Mouse (Mus musculus) urinary bladder, postnatal 36 days (tissue): Measurements from ENCODE around the gene Ube2dnl1.

Source experiments
- DNase-seq, 2 experiments: peaks; one replicate each; pipeline ENCODE4 v3.0.0; 2022; ENCODE audit warnings: low spot score in 2 of 2, mixed read lengths in 1 of 2

Ube2dnl1 gene

DNA sequence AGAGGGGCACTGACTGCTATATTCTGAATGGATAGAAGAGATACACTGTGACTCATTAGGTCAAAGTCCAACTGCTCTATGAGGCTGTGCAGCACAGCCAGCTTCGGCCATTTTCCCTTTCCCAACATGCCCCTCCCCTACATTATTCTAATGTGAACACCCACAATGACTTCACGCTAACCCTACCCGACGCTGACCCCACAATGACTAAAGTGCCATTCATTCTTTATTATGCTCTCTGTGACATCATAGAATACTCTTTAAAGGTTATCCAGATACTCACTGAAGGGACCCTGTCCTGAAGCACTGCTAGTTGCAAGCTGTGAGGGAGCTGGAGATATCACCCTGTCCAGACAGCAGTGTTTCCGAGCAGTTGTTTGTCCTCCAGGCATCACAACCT, at the start of gene Ube2dnl1:
Gene Ube2dnl1, plus strand, starts transcription at position 301 of the 400 bp plus-strand sequence.
- no peak for DNase-seq

DNA sequence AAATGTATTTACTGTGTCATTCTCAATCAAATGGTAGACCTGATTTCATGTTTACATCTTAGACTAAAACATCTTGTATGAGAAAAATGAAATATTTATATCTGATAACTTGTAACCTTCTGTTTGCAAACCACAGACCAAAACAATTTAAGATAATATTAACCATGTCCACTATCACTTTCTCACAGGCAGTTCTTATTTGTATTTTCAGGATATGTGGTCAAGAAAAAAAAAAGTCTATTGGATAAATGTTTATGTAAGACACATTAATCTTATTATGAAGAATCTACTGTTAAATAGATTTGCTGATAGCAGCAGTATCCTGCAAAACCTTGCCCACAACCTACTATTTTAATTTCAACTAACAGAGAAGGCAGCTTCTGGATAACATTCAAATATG, 9.3 kb upstream of the Ube2dnl1 start:
- DNase-seq: no peak

DNA sequence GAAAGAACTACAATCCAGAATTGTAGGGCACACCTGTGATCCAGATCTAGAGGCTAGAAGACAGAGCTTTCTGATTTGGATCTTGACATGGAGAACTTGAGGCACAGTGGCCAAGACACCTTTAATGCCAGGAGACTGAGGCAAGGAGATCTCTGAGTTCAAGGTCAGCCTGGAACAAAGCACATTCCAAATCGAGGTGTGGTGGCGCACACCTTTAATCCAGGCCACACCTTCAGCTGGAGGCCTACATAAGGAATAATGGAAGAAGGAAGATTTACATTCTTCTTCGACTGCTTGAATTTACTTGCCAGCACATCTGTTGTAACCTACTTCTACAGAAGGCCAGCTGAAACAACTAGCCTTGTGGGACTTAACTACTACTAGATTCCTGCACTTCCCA, 7.3 kb upstream of the Ube2dnl1 start:
- no peak for DNase-seq

DNA sequence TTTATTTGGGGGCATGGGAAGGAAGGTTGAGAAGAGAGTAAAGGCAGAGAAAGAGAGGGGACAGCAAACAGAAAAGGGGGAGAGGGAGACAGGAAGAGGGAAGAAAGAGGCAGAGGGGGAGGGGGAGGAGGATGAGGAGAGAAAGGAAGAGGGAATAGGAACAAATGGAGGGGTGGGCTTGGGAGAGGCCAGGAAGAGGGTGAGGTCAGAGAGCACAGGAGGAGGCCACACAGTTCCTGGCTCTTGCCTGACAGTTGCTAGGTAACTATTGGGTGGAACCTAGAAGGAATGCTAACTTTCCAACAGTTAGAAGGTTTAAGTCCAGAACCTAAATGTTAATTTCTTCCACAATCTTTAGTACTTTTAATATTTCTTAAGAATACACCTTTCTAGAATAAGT, 1.4 kb upstream of the Ube2dnl1 start:
- no peak for DNase-seq

DNA sequence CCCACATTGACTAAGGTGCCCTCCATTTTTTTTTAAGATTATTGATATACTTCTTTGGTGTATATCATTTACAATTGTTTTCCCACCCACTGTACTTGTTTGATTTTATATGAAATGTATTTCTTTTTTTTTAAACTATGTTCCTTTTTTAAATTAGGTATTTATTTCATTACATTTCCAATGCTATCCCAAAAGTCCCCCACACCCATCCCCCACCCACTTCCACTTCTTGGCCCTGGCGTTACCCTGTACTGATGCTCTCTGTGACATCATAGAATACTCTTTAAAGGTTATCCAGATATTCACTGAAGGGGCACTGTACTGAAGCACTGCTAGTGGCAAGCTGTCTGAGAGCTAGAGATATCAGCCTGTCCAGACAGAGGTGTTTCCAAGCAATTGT, 2.5 kb downstream of the Ube2dnl1 start, which contains the start of gene Ube2dnl2:
Gene Ube2dnl2, plus strand, starts transcription at position 301 of the 400 bp plus-strand sequence.
- no peak for DNase-seq

DNA sequence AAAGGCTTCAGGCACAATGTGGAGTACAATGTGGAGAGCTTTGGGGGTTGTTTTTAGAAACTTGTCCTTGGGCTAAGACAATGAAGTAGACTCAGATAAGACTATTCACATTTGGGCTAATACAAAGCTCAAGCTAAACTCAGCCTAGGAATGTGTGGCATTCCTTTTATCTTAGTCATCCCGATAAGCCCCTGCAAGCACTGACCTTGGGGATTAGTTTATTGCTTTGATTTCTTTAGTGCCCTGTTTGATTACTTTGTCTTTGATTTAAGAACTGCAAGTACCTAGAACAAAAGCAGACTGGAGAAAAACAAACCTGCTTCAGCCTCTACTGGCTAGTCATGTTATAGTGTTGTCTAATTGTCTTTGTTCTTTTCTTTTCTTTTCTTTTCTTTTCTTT, 50.3 kb downstream of the Ube2dnl1 start:
- DNase-seq: no peak
